Mouse (Mus musculus) G1E (cell line): ENCODE results near the gene Trip4. TPM values are rescaled to one million over a fixed set of nuclear protein-coding genes. Genes with fewer than 3 reads are reported as not detected.

Experiments used
- ATAC-seq: 2 replicates; pipeline ENCODE4 v1.8.0; 2016; ENCODE audit warnings: mild to moderate bottlenecking; ENCODE audit not compliant: insufficient number of reproducible peaks, poor library complexity, low FRiP score, severe bottlenecking; ENCODE audit errors: extremely low read depth
- DNase-seq: peaks from one replicate; pipeline ENCODE4 v3.0.0; 2012; ENCODE audit warnings: low spot score
- H3K27me3 ChIP-seq: 2 replicates; pipeline ENCODE4 v1.6.1; 2012; ENCODE audit warnings: mild to moderate bottlenecking, low read length, inconsistent platforms; ENCODE audit not compliant: insufficient read depth
- H3K36me3 ChIP-seq: replicated peaks from 2 replicates; pipeline ENCODE3; 2012; ENCODE audit warnings: mild to moderate bottlenecking, inconsistent platforms
- H3K4me1 ChIP-seq: 2 replicates; pipeline ENCODE4 v1.6.1; 2012; ENCODE audit warnings: low read depth, low read length, inconsistent platforms, mixed read lengths; ENCODE audit not compliant: insufficient read depth
- H3K4me3 ChIP-seq: 2 replicates; pipeline ENCODE4 v1.5.1; 2012; ENCODE audit warnings: low read depth, mild to moderate bottlenecking, inconsistent platforms, low read length, moderate library complexity, mixed read lengths
- H3K9me3 ChIP-seq: replicated peaks from 2 replicates; pipeline ENCODE4 v1.6.1; 2012; ENCODE audit warnings: inconsistent platforms
- CTCF ChIP-seq: IDR thresholded peaks from 2 replicates; pipeline ENCODE4 v1.5.1; 2012; ENCODE audit warnings: low read depth, low read length, inconsistent platforms, mixed read lengths
- GATA1 ChIP-seq: IDR thresholded peaks from 2 replicates; pipeline ENCODE4 v1.6.1; 2012; ENCODE audit warnings: borderline replicate concordance, low read length, inconsistent platforms, mixed read lengths
- GATA2 ChIP-seq: IDR thresholded peaks from 2 replicates; pipeline ENCODE4 v1.6.1; 2012; ENCODE audit warnings: low read depth, low read length, inconsistent platforms, borderline replicate concordance
- POLR2AphosphoS5 ChIP-seq: IDR thresholded peaks from 2 replicates; pipeline ENCODE4 v1.6.1; 2012; ENCODE audit warnings: low read depth, low read length, inconsistent platforms; ENCODE audit not compliant: insufficient replicate concordance
- TAL1 ChIP-seq: conservative IDR thresholded peaks from 2 replicates; pipeline ENCODE4 v1.6.1; 2012; ENCODE audit warnings: low read depth, low read length, inconsistent platforms, mixed read lengths
- polyA plus RNA-seq: library from polyadenylated mRNA; stranded (reverse); fragments of >175 nt; gene quantifications from 2 replicates; pipeline ENCODE4 v1.2.3, GENCODE M21; 2012
- total RNA-seq, 2 experiments: library from RNA; stranded (forward) in 1 of 2; stranded (reverse) in 1 of 2; fragments of 200-1000 nt in 1 of 2; fragments of >200 nt in 1 of 2; fragmentation: Nextera tagmentation in 1 of 2; gene quantifications; 2 replicates each; pipeline ENCODE4 v1.2.3; 2014 to 2017

Gene Trip4
- total and polyA plus RNA-seq, 3 experiments: 5.2 to 40.5 (median 24.7) TPM

DNA sequence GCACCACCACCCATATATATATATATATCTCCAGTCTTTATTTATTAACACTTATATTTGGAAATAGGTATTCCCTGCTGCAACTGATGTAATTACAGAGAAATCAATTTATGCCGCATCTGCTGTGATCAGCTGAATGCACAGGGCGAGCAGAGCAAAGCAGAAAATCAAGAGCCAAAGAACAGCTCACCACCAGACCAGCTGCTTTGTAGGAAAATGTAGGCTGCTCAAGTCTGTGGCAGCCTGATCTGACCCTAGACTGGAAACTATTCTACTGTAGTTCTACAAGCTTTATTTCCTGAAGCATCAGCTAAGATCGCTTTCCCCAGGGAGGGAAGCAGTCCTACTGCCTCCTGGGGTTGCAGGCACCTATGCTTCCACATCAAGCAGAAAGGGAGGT, 115.1 kb downstream of the Trip4 start:
- no peaks in the 10 kb centered on the region for H3K9me3 ChIP-seq
- peaks cover 43% of the 10 kb centered on the region for H3K4me1 ChIP-seq
- DNase-seq (no peak), ATAC-seq (no peak)
- H3K4me3 ChIP-seq: no peak overlapping the region
- TF ChIP-seq POLR2AphosphoS5 (no peak), TAL1 (no peak), GATA1 (no peak), CTCF (no peak), GATA2 (no peak)
- H3K36me3 ChIP-seq: peaks cover 56% of the 10 kb centered on the region
- H3K27me3 ChIP-seq: no peaks in the 10 kb centered on the region

DNA sequence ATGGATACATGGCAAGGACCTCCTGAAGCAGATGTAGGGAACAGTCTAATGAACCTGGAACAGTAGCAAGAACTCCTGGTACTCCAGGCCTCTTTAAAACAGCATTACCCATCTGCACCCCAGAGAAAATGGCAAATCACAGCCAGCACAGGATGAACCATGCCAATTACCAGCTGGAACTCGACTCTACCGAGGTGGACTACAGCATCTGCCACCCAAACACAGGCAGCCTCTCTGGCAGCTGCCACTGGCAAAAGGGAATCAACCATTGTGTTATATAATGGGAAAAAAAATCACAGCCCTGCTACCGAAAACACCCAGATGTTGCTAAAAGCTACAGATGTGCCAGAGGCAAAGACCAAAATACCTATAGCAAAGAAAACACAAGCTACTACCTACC, 115.5 kb downstream of the Trip4 start:
- DNase-seq (no peak), ATAC-seq (no peak)
- H3K4me3 ChIP-seq: no peak overlapping the region
- H3K36me3 ChIP-seq: peaks cover 56% of the 10 kb centered on the region
- no peaks in the 10 kb centered on the region for H3K9me3 ChIP-seq
- TF ChIP-seq TAL1: no peak
- TF ChIP-seq GATA1: no peak
- no peak for TF ChIP-seq CTCF
- no peaks in the 10 kb centered on the region for H3K27me3 ChIP-seq
- H3K4me1 ChIP-seq: peaks cover 47% of the 10 kb centered on the region

DNA sequence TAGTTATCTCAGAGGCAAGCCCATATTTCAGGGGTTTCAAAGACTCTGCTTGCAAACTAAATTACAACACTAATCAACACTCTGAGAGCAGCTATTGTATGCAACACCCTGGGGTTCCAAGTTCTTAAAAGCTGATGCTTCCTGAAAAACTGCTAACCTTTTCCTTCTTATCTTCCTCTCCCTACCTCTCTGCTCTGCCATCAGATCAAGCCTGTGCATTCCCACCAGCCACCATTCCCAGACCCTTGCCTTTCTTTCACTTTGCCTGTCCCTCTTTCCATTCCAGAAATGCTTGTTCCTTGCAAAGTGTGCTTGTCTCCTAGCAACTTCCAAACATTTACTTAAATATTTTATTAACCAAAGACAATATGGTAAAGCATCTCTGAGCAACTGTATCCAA, 116.7 kb downstream of the Trip4 start:
- no peaks in the 10 kb centered on the region for H3K9me3 ChIP-seq
- peaks cover 59% of the 10 kb centered on the region for H3K4me1 ChIP-seq
- TF ChIP-seq TAL1 (no peak), POLR2AphosphoS5 (no peak), GATA1 (no peak), CTCF (no peak), GATA2 (no peak)
- H3K4me3 ChIP-seq: no peak overlapping the region
- ATAC-seq (no peak), DNase-seq (no peak)
- H3K27me3 ChIP-seq: no peaks in the 10 kb centered on the region
- H3K36me3 ChIP-seq: peaks cover 56% of the 10 kb centered on the region

DNA sequence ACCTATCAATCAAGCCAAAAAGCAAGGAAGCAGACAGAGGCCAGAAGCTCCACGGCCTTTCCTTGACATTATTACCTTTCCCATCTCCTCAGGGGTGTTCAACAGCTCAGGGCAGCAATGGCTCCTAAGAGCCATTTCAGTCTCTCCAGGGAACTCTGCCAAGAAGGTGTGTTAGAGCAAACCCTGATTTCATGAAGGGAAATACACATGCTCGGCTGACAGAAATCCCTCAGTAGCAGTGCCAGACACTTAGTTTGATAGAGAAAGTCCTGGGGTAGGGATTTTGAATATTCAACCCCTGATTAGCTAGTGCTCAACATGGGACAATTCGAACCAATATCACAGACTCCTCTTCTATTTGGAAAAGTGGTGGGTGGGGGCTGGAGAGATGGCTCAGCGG, 117.5 kb downstream of the Trip4 start:
- Histone ChIP-seq H3K9me3 (no peaks in the 10 kb centered on the region), H3K4me1 (peaks cover 66% of the 10 kb centered on the region), H3K4me3 (no peak overlapping the region), H3K36me3 (peaks cover 56% of the 10 kb centered on the region), H3K27me3 (no peaks in the 10 kb centered on the region)
- no peak for TF ChIP-seq GATA2
- no peak for TF ChIP-seq TAL1
- no peak for TF ChIP-seq POLR2AphosphoS5
- no peak for TF ChIP-seq GATA1
- no peak for DNase-seq
- ATAC-seq: no peak

DNA sequence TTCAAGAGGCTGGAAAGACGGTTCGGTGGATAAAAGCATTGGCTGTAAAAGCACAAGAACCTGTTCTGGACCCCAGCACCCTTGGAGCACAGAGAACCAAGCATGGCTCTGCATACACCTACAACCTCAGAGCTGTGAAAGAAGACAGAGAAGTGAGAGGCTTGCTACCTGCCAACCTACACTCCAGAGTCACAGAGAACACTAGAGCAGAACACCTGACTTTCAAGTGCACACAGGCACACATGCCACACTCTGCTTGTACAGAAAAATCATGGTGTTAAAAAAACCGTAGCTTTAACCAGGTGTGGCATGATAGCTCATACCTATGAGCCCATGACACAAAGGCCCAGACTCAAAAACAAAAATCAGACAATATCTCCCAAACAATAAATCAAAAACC, 118.8 kb downstream of the Trip4 start:
- Histone ChIP-seq H3K27me3 (no peaks in the 10 kb centered on the region), H3K9me3 (no peaks in the 10 kb centered on the region), H3K4me3 (no peak overlapping the region), H3K36me3 (peaks cover 46% of the 10 kb centered on the region), H3K4me1 (peaks cover 68% of the 10 kb centered on the region)
- TF ChIP-seq CTCF: no peak
- no peak for TF ChIP-seq GATA2
- no peak for TF ChIP-seq TAL1
- TF ChIP-seq GATA1: no peak
- ATAC-seq (no peak), DNase-seq (no peak)

DNA sequence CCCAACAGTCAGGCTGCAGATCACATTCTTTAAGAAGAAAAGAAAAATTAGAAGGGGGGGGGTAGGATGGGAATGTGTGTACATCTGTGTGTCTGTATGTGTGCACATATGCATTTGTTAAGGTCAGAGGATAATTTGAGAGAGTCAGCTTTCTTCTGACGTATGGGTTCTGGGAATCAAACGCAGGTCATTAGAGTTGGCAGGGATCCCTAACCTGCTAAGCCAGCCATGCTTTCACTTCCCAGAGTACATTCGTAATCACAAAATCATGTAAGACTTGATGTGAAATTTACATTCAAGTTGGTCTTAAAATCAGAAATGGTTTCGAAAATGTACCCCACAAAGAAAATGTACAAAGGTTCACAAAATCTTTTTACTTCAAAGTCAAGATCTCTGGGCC, 120.0 kb downstream of the Trip4 start:
- TF ChIP-seq GATA1 (no peak), GATA2 (no peak), TAL1 (no peak), CTCF (no peak), POLR2AphosphoS5 (no peak)
- H3K27me3 ChIP-seq: no peaks in the 10 kb centered on the region
- DNase-seq (no peak), ATAC-seq (no peak)
- H3K9me3 ChIP-seq: no peaks in the 10 kb centered on the region
- H3K4me3 ChIP-seq: no peak overlapping the region
- peaks cover 73% of the 10 kb centered on the region for H3K4me1 ChIP-seq
- peaks cover 40% of the 10 kb centered on the region for H3K36me3 ChIP-seq

DNA sequence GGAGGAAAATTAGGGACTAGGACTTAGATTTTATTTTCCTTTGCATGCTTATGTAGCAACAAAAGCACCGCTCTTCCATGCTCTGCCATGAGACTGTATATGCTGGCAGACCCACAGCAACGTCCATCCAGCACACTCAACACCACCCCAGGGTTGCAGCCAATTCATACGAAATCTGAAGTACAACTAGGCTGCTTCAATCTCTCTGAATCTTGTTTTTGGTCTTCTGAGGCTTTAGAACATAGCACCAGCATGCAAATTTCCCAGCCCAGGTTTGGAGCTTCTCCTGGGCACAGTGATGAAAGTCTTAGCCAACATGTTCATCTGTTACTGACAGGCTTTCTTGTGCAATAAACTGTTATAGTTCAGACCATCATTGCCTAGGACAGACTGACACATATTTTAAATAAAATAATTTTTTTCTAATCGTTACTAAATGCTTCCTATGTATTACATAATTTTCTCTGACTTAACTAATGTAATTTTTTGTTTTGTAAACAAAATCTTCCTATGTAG, 120.7 kb downstream of the Trip4 start:
- Histone ChIP-seq H3K4me3 (no peak overlapping the region; the same call in 1 of the 2 replicates), H3K36me3 (peaks cover 39% of the 10 kb centered on the region), H3K9me3 (no peaks in the 10 kb centered on the region), H3K27me3 (no peaks in the 10 kb centered on the region), H3K4me1 (peaks cover 79% of the 10 kb centered on the region)
- no peak for ATAC-seq
- no peak for DNase-seq
- TF ChIP-seq TAL1 (no peak), CTCF (no peak), GATA1 (no peak)
